Mouse (Mus musculus): Measurements from ENCODE around the gene Glis3. TPM values are rescaled to one million over a fixed set of nuclear protein-coding genes. Genes with fewer than 3 reads are reported as not detected.

Gene Glis3
- polyA plus RNA-seq, 1 experiment from 2014 or later, result 1.8 TPM

- WGBS, result 42% methylated on average over 7 of the region's 7 CpGs
- no peak for ATAC-seq (ENCODE audit: insufficient number of reproducible peaks, insufficient read depth, low FRiP score, low read depth)
Measured at GRCm38 (mm10) chr19:28343640-28344039, 336.2 kb downstream of the Glis3 start.

GRCm38 (mm10) chr19:28337574-28337973, 342.3 kb downstream of the Glis3 start:
- ATAC-seq (ENCODE audit: insufficient number of reproducible peaks, insufficient read depth, low FRiP score, low read depth), result no peak
- Histone ChIP-seq H3K27me3 (ENCODE audit: control insufficient read depth, insufficient read depth, low read length) (no peaks in the 10 kb centered on the region), H3K9ac (replicated peaks; ENCODE audit: low read depth, low read length) (no peak overlapping the region), H3K36me3 (ENCODE audit: control insufficient read depth, insufficient read depth, low read length) (no peaks in the 10 kb centered on the region), H3K4me2 (replicated peaks; ENCODE audit: low read depth, low read length) (no peak overlapping the region), H3K9me3 (ENCODE audit: control insufficient read depth, low read depth, low read length) (no peaks in the 10 kb centered on the region), H3K4me3 (ENCODE audit: low read depth, low read length) (no peak overlapping the region), H3K27ac (ENCODE audit: low read length) (no peak overlapping the region), H3K4me1 (ENCODE audit: control insufficient read depth, insufficient read depth, low read length) (no peaks in the 10 kb centered on the region)
- WGBS, result 67% methylated on average over 3 of the region's 3 CpGs

More at GRCm38 (mm10) chr19:28343640-28344039, 336.2 kb downstream of the Glis3 start:
- H3K27ac ChIP-seq (ENCODE audit: low read length), result no peak overlapping the region
- H3K4me3 ChIP-seq (ENCODE audit: low read depth, low read length), result no peak overlapping the region
- H3K27me3 ChIP-seq (ENCODE audit: control insufficient read depth, insufficient read depth, low read length), result no peaks in the 10 kb centered on the region
- H3K4me2 ChIP-seq (replicated peaks; ENCODE audit: low read depth, low read length), result no peak overlapping the region
- no peaks in the 10 kb centered on the region for H3K4me1 ChIP-seq (ENCODE audit: control insufficient read depth, insufficient read depth, low read length)
- H3K36me3 ChIP-seq (ENCODE audit: control insufficient read depth, insufficient read depth, low read length), result no peaks in the 10 kb centered on the region
- no peaks in the 10 kb centered on the region for H3K9me3 ChIP-seq (ENCODE audit: control insufficient read depth, low read depth, low read length)
- H3K9ac ChIP-seq (replicated peaks; ENCODE audit: low read depth, low read length), result no peak overlapping the region

GRCm38 (mm10) chr19:28336651-28337510, 343.0 kb downstream of the Glis3 start:
- ATAC-seq (ENCODE audit: insufficient number of reproducible peaks, insufficient read depth, low FRiP score, low read depth), result no peak
- WGBS, result 63% methylated on average over 4 of the region's 4 CpGs
- no peak overlapping the region for H3K9ac ChIP-seq (replicated peaks; ENCODE audit: low read depth, low read length)
- H3K4me1 ChIP-seq (ENCODE audit: control insufficient read depth, insufficient read depth, low read length), result no peaks in the 10 kb centered on the region
- H3K4me2 ChIP-seq (replicated peaks; ENCODE audit: low read depth, low read length), result no peak overlapping the region
- no peaks in the 10 kb centered on the region for H3K9me3 ChIP-seq (ENCODE audit: control insufficient read depth, low read depth, low read length)
- no peaks in the 10 kb centered on the region for H3K36me3 ChIP-seq (ENCODE audit: control insufficient read depth, insufficient read depth, low read length)
- H3K27ac ChIP-seq (ENCODE audit: low read length), result no peak overlapping the region
- H3K27me3 ChIP-seq (ENCODE audit: control insufficient read depth, insufficient read depth, low read length), result no peaks in the 10 kb centered on the region
- H3K4me3 ChIP-seq (ENCODE audit: low read depth, low read length), result no peak overlapping the region

GRCm38 (mm10) chr19:28335890-28336289, 344.0 kb downstream of the Glis3 start:
- H3K4me1 ChIP-seq (ENCODE audit: control insufficient read depth, insufficient read depth, low read length), result no peaks in the 10 kb centered on the region
- no peak overlapping the region for H3K4me2 ChIP-seq (replicated peaks; ENCODE audit: low read depth, low read length)
- H3K36me3 ChIP-seq (ENCODE audit: control insufficient read depth, insufficient read depth, low read length), result no peaks in the 10 kb centered on the region
- H3K4me3 ChIP-seq (ENCODE audit: low read depth, low read length), result no peak overlapping the region
- H3K27me3 ChIP-seq (ENCODE audit: control insufficient read depth, insufficient read depth, low read length), result no peaks in the 10 kb centered on the region
- H3K27ac ChIP-seq (ENCODE audit: low read length), result no peak overlapping the region
- no peaks in the 10 kb centered on the region for H3K9me3 ChIP-seq (ENCODE audit: control insufficient read depth, low read depth, low read length)
- no peak overlapping the region for H3K9ac ChIP-seq (replicated peaks; ENCODE audit: low read depth, low read length)
- 78% methylated on average over 8 of the region's 8 CpGs for WGBS
- ATAC-seq (ENCODE audit: insufficient number of reproducible peaks, insufficient read depth, low FRiP score, low read depth), result no peak

GRCm38 (mm10) chr19:28333007-28333766, 346.7 kb downstream of the Glis3 start:
- Histone ChIP-seq H3K4me3 (ENCODE audit: low read depth, low read length) (no peak overlapping the region), H3K9me3 (ENCODE audit: control insufficient read depth, low read depth, low read length) (no peaks in the 10 kb centered on the region), H3K36me3 (ENCODE audit: control insufficient read depth, insufficient read depth, low read length) (no peaks in the 10 kb centered on the region), H3K27me3 (ENCODE audit: control insufficient read depth, insufficient read depth, low read length) (no peaks in the 10 kb centered on the region), H3K9ac (replicated peaks; ENCODE audit: low read depth, low read length) (no peak overlapping the region), H3K27ac (ENCODE audit: low read length) (no peak overlapping the region), H3K4me1 (ENCODE audit: control insufficient read depth, insufficient read depth, low read length) (no peaks in the 10 kb centered on the region), H3K4me2 (replicated peaks; ENCODE audit: low read depth, low read length) (no peak overlapping the region)
- 55% methylated on average over 11 of the region's 11 CpGs for WGBS
- no peak for ATAC-seq (ENCODE audit: insufficient number of reproducible peaks, insufficient read depth, low FRiP score, low read depth)

GRCm38 (mm10) chr19:28328444-28329110, 351.3 kb downstream of the Glis3 start:
- no peak overlapping the region for H3K9ac ChIP-seq (replicated peaks; ENCODE audit: low read depth, low read length)
- ATAC-seq (ENCODE audit: insufficient number of reproducible peaks, insufficient read depth, low FRiP score, low read depth), result no peak
- no peak overlapping the region for H3K4me3 ChIP-seq (ENCODE audit: low read depth, low read length)
- WGBS, result 57% methylated on average over 16 of the region's 16 CpGs
- H3K27ac ChIP-seq (ENCODE audit: low read length), result no peak overlapping the region
- no peaks in the 10 kb centered on the region for H3K27me3 ChIP-seq (ENCODE audit: control insufficient read depth, insufficient read depth, low read length)
- no peak overlapping the region for H3K4me2 ChIP-seq (replicated peaks; ENCODE audit: low read depth, low read length)
- H3K9me3 ChIP-seq (ENCODE audit: control insufficient read depth, low read depth, low read length), result no peaks in the 10 kb centered on the region
- H3K36me3 ChIP-seq (ENCODE audit: control insufficient read depth, insufficient read depth, low read length), result no peaks in the 10 kb centered on the region
- H3K4me1 ChIP-seq (ENCODE audit: control insufficient read depth, insufficient read depth, low read length), result no peaks in the 10 kb centered on the region

GRCm38 (mm10) chr19:28327536-28327935, 352.3 kb downstream of the Glis3 start:
- no peak overlapping the region for H3K4me2 ChIP-seq (replicated peaks; ENCODE audit: low read depth, low read length)
- H3K4me1 ChIP-seq (ENCODE audit: control insufficient read depth, insufficient read depth, low read length), result no peaks in the 10 kb centered on the region
- no peaks in the 10 kb centered on the region for H3K27me3 ChIP-seq (ENCODE audit: control insufficient read depth, insufficient read depth, low read length)
- H3K9ac ChIP-seq (replicated peaks; ENCODE audit: low read depth, low read length), result no peak overlapping the region
- no peaks in the 10 kb centered on the region for H3K36me3 ChIP-seq (ENCODE audit: control insufficient read depth, insufficient read depth, low read length)
- H3K27ac ChIP-seq (ENCODE audit: low read length), result no peak overlapping the region
- no peak for ATAC-seq (ENCODE audit: insufficient number of reproducible peaks, insufficient read depth, low FRiP score, low read depth)
- no peak overlapping the region for H3K4me3 ChIP-seq (ENCODE audit: low read depth, low read length)
- no peaks in the 10 kb centered on the region for H3K9me3 ChIP-seq (ENCODE audit: control insufficient read depth, low read depth, low read length)
- 93% methylated on average over 5 of the region's 5 CpGs for whole genome bisulfite sequencing

- no peaks in the 10 kb centered on the region for H3K27me3 ChIP-seq (ENCODE audit: control insufficient read depth, insufficient read depth, low read length)
- no peak overlapping the region for H3K4me3 ChIP-seq (ENCODE audit: low read depth, low read length)
- whole genome bisulfite sequencing, result 51% methylated on average over 6 of the region's 6 CpGs
- no peaks in the 10 kb centered on the region for H3K36me3 ChIP-seq (ENCODE audit: control insufficient read depth, insufficient read depth, low read length)
- no peak overlapping the region for H3K9ac ChIP-seq (replicated peaks; ENCODE audit: low read depth, low read length)
- no peaks in the 10 kb centered on the region for H3K4me1 ChIP-seq (ENCODE audit: control insufficient read depth, insufficient read depth, low read length)
- H3K27ac ChIP-seq (ENCODE audit: low read length), result no peak overlapping the region
- H3K9me3 ChIP-seq (ENCODE audit: control insufficient read depth, low read depth, low read length), result no peaks in the 10 kb centered on the region
- no peak for ATAC-seq (ENCODE audit: insufficient number of reproducible peaks, insufficient read depth, low FRiP score, low read depth)
- no peak overlapping the region for H3K4me2 ChIP-seq (replicated peaks; ENCODE audit: low read depth, low read length)
Measured at GRCm38 (mm10) chr19:28306036-28306435, 373.8 kb downstream of the Glis3 start.

Data from stomach, embryonic 14.5 days (tissue).